Mouse (Mus musculus) left cerebral cortex, postnatal 14 days (tissue): ENCODE results near the gene Coq5. TPM values are rescaled to one million over a fixed set of nuclear protein-coding genes. Genes with fewer than 3 reads are reported as not detected.
A peak's percentile ranks its signal among the peaks of the same experiment; 100 is the strongest.

Experiments used
- DNase-seq, 2 experiments: peaks; one replicate each; pipeline ENCODE4 v3.0.0; 2021 to 2022; ENCODE audit warnings: low spot score in 2 of 2, mixed read lengths in 1 of 2
- intact Hi-C: fragments of 180-260 bp; cut with DNase I; formaldehyde crosslinking; loops from one replicate; pipeline ENCODE4 v1.15.1; 2025
- long read RNA-seq, 2 experiments: library from polyadenylated mRNA; stranded (forward); transcript quantifications; one replicate each; pipeline ENCODE4 v2.0.0; 2021
- total RNA-seq, 2 experiments: library from RNA; stranded (reverse); gene quantifications; 2 replicates each; pipeline ENCODE4 v1.2.3; 2021

Gene Coq5
- total RNA-seq = 10 to 100 TPM; 38.2 to 38.8 TPM
- long read RNA-seq, experiment 1, transcript Coq5-201 (7 exons, 2,037 nt) = major isoform, 84 of 89 reads
- long read RNA-seq, experiment 1, partial matches to known transcripts = 1 of 89 reads
- long read RNA-seq, experiment 1, other reads (novel, unspliced or antisense) = 2 of 89 reads
- long read RNA-seq, experiment 2, transcript Coq5-201 (7 exons, 2,037 nt) = major isoform, 82 of 88 reads
- long read RNA-seq, experiment 2, partial matches to known transcripts = 0 of 88 reads
- long read RNA-seq, experiment 2, other reads (novel, unspliced or antisense) = 3 of 88 reads

GRCm38 (mm10) chr5:115279226-115280049 is at the start of gene Coq5:
Coq5 (plus strand) TSS chr5:115279666.
- intact Hi-C loops = no loop called here
- peak; percentile 85 to 91 for DNase-seq

GRCm38 (mm10) chr5:115230830-115231551 is 48.5 kb upstream of the Coq5 start:
- DNase-seq = peak; percentile 76 to 85
- intact Hi-C loops = no loop called here

GRCm38 (mm10) chr5:115231552-115232120 is 47.8 kb upstream of the Coq5 start:
- no peak for DNase-seq
- intact Hi-C loops = no loop called here

GRCm38 (mm10) chr5:115232516-115232915 is 47.0 kb upstream of the Coq5 start:
- DNase-seq = no peak
- intact Hi-C loops = no loop called here

GRCm38 (mm10) chr5:115233031-115233780 is 46.3 kb upstream of the Coq5 start:
- intact Hi-C loops = no loop called here
- no peak for DNase-seq

- intact Hi-C loops = no loop called here
- no peak for DNase-seq
Observed at GRCm38 (mm10) chr5:115234519-115234918, 44.9 kb upstream of the Coq5 start.

- intact Hi-C loops = loop anchor here (5.0 kb wide), 1 partner anchor 108 kb away; no protein-coding TSS in a partner anchor
- peak; percentile 74 to 76 for DNase-seq
Observed at GRCm38 (mm10) chr5:115235323-115235771, 44.1 kb upstream of the Coq5 start.

GRCm38 (mm10) chr5:115235786-115236263 is 43.6 kb upstream of the Coq5 start, which contains the start of gene Pop5:
Pop5 (plus strand) TSS chr5:115235836.
- DNase-seq = peak; percentile 93 to 95
- intact Hi-C loops = loop anchor here (2.0 to 5.0 kb wide), 3 partner anchors 43 to 257 kb away; no protein-coding TSS in a partner anchor

- intact Hi-C loops = loop anchor here (2.0 to 5.0 kb wide), 3 partner anchors 45 to 259 kb away; no protein-coding TSS in a partner anchor
- DNase-seq = peak; percentile 85 to 94
Observed at GRCm38 (mm10) chr5:115237803-115238728, 41.4 kb upstream of the Coq5 start.

GRCm38 (mm10) chr5:115238729-115239195 is 40.7 kb upstream of the Coq5 start:
- no peak for DNase-seq
- intact Hi-C loops = loop anchor here (5.0 kb wide), 1 partner anchor 111 kb away; no protein-coding TSS in a partner anchor

GRCm38 (mm10) chr5:115240191-115240590 is 39.3 kb upstream of the Coq5 start:
- DNase-seq = peak in 1 of 2 experiments; percentile 73
- intact Hi-C loops = no loop called here

GRCm38 (mm10) chr5:115255472-115255871 is 24.0 kb upstream of the Coq5 start:
- DNase-seq = no peak

GRCm38 (mm10) chr5:115256909-115257546 is 22.4 kb upstream of the Coq5 start:
- DNase-seq = no peak
- intact Hi-C loops = no loop called here

More at GRCm38 (mm10) chr5:115255472-115255871, 24.0 kb upstream of the Coq5 start:
- intact Hi-C loops = no loop called here

- intact Hi-C loops = no loop called here
Observed at GRCm38 (mm10) chr5:115260356-115260755, 19.1 kb upstream of the Coq5 start.

GRCm38 (mm10) chr5:115261141-115261540 is 18.3 kb upstream of the Coq5 start:
- DNase-seq = no peak
- intact Hi-C loops = no loop called here

More at GRCm38 (mm10) chr5:115260356-115260755, 19.1 kb upstream of the Coq5 start:
- DNase-seq = no peak

- intact Hi-C loops = no loop called here
Observed at GRCm38 (mm10) chr5:115261880-115262279, 17.6 kb upstream of the Coq5 start.

More at GRCm38 (mm10) chr5:115261880-115262279, 17.6 kb upstream of the Coq5 start:
- no peak for DNase-seq
